Mouse (Mus musculus) G1E (cell line): Measurements from ENCODE around the gene Rgs12.

ENCODE experiments used
- CTCF ChIP-seq: IDR thresholded peaks from 2 replicates; pipeline ENCODE4 v1.5.1; 2012; ENCODE audit warnings: low read depth, low read length, inconsistent platforms, mixed read lengths
- GATA1 ChIP-seq: IDR thresholded peaks from 2 replicates; pipeline ENCODE4 v1.6.1; 2012; ENCODE audit warnings: borderline replicate concordance, low read length, inconsistent platforms, mixed read lengths
- POLR2AphosphoS5 ChIP-seq: IDR thresholded peaks from 2 replicates; pipeline ENCODE4 v1.6.1; 2012; ENCODE audit warnings: low read depth, low read length, inconsistent platforms; ENCODE audit not compliant: insufficient replicate concordance

DNA sequence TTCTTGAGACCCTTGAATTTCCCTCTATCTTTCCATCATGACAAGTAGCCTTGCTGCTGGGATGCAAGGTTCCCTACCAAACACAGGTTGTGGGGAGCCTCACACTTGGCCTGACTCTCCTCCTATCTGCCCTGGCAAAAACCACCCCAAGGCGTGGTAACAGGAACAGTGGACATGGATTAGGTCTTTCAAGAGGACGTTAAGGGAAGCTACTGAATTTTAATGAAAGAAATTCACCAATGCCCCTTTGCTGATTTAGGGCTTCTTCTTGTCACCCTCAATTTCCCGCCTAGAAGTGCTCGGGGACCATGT is 38.8 kb upstream of the Rgs12 start:
- TF ChIP-seq CTCF, result no peak
- no peak for TF ChIP-seq POLR2AphosphoS5
- no peak for TF ChIP-seq GATA1
